Mouse (Mus musculus): ENCODE measurements around the gene Jarid2. TPM values are rescaled to one million over a fixed set of nuclear protein-coding genes. Genes with fewer than 3 reads are reported as not detected.

Gene Jarid2
- total RNA-seq, 2 experiments from 2014 or later, result 23.0 to 27.5 TPM

DNA sequence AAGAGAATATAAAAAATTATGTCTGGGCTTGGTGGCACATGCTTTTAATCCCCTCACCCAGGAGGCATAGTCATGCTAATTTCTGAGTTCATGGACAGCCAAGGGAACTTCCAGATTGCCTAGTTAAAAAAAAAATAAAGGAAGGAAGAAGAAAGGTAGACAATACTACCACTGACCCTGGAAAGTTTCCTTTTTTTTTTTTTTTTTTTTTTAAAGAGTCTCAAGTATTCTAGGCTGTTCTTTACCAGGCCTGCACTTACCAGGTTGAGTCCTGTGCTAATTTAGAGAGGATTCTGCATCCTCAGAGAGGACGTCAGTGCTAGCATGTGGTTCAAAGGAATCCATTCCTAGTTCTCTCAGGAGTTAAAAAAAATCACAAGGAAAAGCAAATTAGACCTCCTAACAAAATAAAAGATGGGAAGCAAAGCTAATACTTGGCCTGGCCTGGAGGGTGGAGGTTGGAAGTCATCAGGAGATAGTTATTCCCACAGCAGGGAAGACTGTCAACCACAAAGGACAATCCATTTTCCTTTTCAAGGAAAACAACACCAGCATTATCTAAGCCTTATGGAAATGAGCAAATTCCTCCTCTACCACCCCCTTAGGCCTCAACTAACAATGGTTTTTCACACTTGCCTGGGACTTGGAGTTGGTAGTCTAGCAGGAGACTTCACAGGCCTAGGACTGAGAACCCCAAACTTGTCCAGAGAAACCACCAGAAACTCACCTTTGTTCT lies 961 bp upstream of the Jarid2 start:
- DNase-seq, result no peak

DNA sequence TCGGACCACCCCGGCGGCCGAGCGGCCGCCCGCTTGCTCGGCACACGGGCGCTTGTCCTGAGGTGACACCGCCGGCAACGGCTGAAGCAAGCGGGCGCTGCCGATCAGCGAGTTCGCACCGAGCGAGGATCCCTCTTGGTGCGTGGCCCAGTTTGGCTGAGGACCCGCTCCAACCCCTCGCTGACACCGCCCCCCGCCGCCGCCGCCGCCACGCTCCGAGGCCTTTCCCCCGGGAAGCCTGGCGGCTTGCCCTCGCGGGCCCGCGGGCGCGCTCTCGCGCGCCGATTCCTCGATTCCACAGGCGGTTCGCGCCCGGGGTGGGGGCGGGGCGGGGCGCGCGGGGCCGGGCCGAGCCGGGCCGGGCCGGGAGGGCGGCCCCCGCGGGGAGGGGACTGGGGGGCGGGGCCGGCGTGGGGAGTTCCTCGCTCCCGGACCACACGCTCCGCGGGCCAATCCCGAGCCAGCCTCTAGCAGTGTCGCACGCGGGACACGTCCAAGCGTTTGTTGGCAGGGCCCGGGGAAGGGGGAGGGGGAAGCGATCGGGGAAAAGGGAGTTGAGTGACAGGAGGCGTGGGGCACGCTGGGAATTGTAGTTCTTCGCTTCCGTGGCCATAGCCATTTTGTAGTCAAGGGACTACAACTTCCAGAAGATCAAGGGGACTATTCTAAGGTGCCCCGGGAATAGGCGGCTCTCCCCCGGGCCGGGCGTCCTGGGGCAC lies 1.0 kb downstream of the Jarid2 start:
- DNase-seq, result peak; percentile 100

DNA sequence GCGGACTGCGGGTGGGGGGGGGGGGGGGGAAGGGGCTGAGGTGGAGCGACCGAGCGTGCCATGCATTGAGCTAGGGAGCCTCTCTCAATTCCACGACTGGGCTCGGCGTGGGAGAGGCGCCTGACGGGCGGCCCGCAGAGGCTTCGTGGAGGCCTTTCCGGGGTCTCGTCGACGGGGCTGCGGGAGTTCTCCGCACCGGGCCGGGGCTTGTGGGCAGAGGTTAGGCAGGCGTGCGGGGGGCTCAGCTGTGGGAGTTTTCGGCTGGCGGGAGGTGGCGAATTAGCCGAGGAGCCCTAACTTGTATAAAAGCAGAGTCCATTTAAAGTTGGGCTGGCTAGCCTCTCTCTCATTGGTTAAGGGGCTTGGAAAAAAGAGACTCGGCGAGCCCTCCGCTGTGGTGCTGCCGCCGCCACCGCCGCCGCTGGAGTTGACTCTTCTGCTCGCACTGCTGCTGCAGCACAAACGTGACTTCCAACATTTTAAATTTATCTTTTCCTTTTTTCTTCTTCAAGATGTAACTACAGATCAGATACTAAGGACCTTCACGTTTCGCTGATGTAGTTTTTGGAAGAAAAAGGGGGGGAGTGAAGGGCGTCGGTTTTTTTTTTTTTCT lies 1.8 kb downstream of the Jarid2 start:
- peak; percentile 87 for DNase-seq

DNA sequence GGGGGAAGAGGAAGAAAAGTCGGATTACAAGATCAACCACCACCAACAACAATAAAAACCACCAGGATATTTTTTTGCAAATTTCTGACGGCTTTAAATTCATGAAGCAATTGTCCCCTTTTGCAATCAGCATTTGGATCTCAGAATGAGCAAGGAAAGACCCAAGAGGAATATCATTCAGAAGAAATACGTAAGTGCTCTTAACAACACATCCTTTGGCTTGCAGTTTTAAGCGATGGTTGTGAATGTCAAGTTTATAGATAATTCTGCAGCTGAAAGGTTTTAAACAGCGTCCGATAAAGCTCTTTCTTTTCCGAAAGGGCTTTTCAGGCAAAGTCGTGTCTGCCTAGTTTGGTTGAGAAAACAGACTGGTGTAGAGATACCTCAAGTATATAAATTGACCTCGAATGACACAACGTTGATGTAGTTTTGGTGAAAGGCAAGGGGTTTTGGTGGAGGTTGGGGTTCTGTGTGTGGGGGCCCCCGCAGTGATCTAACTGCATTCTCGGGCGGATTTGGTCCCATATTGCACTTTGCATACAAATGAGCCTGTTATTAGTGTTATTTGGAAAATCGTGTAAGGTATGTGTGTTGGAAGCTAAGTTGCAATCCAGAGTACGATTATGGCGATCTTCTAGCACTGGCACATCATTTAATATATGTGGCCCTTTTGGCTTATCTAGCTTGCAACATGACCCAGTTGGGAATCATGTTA lies 2.6 kb downstream of the Jarid2 start:
- DNase-seq, result no peak

DNA sequence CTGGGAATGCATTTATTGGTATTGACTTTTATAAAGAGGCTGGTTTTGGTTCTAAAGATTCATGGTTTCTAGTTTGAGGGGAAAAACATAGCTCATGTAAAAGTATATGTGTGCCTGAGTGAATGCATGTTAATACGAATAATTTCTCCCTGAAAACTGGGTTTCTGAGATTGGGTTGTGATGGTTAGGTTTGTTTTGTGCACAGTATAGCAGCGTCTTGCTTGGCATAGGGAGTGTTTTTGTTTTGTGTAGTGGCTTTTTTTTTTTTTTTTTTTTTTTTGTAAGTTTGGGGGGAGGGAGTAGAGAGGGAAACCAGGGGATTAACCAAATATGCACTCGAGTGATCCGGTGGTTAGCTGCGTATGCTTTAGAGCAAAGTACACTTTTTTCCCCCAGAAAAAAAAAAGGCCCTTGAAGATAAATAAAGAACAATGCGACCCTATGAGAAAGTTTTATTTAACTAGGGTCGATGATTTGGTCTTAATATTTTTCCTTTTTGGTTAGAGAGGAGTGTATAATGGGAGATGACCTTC lies 3.2 kb downstream of the Jarid2 start:
- no peak for DNase-seq

DNA sequence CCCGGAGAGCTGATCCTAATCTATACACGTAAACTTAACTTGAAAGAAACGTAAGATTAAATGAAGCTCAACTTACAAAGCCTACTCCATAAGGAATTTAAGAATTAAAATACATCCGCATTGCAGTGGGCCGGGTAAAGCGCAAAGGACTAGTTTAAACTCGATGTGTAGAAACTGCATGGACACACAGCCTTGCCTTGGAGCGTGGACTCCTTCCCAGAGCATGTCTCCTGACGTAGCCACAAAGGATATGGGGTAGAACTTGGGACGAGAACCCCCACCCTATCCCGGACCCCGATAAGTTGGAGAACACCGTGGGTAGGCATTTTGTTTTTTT lies 3.7 kb downstream of the Jarid2 start:
- DNase-seq, result no peak

DNA sequence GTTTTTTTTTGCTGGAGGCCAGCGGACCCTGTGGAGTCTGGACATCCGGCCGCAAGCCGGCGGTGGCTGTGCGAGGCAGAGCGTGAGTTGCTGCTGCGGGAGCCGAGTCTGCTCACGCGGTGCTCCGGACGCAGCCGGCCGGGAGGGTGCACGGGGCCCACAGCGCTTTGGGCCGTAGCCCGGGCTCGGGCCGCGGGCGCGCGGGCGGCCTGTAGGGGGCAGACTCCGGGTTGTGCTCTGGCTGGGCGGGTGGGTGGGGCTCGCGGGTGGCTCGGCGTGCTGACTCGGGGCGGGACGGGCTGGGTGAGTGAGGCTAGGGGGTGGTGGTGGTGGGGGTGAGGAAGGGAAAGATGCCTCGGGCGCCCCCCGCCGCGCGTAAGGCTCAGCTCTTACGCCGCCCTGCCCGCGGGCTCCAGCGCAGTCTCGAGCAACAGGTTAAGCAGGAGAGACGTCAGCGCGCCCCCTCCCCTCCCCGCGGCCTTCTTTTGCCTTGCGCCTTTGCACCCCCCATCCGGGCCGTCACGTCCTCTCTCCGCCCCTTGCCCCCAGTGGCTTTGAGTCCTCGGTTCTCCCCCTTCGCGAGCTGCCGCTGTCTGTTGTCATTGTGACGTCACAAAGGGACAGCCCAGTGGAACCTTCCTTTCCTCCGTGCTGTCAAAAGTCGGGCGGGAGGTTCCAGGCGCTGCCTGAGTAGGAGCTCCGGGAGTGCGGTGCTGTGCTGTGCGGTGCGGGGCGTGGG lies 4.3 kb downstream of the Jarid2 start:
- DNase-seq, result peak; percentile 87

DNA sequence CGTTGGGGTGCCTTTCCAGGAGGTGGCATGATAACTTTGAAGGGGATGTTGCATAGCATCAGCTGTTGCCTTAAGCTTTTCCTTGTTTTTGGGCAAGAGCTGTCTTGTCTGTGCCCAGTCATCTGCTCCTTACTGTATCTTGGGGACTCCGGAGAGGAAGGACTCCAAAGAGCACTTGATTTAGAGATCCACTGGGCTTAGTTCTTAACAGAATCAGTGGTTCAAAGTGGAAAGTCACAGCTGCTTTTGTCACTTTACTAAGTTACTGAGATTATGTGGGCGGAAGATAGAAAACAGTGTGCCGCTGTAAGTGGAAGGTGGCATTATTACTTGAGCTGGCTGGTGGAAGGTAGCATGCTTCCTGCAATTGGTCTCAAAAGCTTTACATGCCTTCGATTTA lies 5.2 kb downstream of the Jarid2 start:
- DNase-seq, result no peak

DNA sequence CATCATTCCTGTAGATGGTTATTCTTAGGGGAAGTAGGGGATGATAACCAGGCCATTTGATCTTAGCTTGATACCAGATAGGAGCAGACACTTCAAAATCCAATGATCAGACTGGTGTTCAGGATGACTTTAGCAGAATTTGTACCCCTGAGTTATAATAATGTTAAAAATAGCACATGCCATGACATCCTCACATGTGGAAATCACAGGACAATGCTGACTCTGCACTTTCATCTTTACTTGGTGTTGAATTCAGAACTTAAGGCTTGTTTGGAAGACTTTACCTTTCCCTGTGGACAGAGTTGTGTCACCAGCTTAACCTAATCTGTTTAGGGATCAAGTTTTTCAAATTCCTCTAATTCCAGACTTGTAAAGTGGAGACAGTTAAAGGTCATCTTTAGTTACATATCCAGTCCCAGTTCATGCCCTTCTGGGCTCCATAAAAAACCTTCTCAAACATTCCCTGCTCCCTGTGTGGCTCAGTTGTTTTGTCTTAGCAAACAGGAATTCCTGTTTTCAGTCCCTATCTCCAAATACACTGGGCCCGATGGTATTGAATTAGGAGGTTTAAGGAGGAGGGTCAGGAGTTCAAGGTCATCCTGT lies 5.9 kb downstream of the Jarid2 start:
- no peak for DNase-seq

DNA sequence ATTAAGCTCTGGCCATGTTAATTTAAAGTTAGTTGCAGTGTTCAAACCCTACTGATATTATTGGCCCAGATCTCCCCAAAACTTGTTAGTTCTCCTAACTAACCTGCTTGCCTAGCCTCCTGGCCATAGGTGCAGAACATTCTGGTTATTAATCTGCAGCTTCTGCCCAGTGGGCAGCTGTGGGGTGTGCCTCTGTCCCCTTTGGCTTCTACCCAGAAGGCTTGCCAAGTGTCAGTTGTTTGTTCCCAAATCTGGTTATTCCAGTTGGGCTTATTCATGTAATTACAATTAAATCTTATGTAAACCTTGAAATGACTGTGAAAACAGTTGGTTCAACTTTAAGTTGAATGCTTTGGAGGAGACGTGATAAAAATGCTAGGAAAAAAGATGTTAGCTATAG lies 8.0 kb downstream of the Jarid2 start:
- DNase-seq, result peak; percentile 35

DNA sequence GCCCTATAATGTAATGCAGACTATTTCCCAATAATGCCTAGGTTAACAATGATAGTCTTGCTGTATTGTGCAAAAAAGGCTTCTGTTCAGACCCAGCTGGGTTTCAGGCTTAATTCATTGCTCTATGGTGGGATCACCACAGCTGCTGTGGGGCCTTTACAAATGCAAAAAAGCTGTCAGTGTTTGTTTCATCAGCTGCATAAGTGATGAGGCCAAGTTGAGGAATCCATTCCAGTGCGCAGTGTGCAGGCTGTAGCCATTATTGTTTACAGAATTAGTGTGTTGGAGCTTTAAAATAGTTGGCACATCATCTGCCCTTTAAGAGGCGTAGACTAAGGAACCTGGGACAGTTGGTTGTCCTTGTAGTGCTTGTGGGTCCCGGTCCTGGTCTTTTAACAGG lies 22.5 kb downstream of the Jarid2 start:
- no peak for DNase-seq

DNA sequence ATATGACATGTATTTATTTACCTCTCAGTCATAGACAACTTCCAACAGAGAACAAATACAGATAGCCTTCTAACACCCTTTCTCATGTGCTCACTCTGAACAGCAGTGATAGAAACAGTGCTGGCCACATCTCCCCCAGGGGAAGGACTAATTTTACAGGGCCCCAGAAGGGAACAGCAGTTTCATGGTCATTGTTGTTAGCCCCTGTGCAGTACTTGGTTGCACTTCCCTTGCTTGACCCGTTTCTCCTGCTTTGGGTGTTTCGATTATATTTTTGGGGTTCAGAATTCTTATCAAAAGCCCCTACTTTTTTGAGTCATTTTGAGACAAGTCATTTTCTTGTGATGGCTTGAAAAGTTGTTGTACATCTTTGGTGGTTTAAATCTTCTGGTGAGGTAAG lies 23.9 kb downstream of the Jarid2 start:
- DNase-seq, result no peak

DNA sequence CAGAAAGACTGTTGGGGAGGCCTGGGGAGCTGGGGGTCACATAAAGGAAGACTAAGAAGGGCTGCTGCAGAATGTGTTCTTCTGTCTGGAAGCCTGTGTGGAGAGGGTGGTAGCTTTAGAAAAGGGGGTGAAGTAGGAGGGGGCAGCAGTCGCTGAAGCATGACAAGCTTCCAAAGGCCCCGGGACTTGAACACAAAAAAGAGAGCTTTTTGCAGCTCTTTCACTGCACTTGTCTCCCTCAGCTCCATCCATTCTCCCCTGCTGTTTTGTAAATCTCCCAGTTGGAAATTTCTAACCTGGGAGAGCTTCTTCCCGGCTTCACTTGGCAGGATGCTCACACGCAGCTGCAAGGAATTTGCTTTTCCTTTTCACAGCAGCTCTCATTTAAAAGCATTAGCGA lies 26.2 kb downstream of the Jarid2 start:
- no peak for DNase-seq

DNA sequence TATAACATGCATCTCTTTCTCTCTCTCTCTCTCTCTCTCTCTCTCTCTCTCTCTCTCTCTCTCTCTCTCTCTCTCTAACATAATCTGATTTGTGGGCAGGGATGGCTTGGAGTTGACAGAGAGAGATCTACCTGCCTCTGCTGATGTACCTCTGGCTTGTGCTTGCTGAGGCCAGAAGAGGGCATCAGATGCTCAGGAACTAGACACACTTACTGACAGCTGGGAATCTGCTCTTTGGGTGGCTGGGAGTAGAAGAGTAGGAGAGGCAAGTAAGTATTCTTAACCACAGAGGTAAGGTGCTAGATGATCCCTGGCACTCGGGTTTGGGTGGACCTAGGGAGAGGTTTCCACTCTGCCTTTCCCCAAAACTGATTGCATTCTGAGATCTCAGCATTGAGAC lies 29.5 kb downstream of the Jarid2 start:
- no peak for DNase-seq

DNA sequence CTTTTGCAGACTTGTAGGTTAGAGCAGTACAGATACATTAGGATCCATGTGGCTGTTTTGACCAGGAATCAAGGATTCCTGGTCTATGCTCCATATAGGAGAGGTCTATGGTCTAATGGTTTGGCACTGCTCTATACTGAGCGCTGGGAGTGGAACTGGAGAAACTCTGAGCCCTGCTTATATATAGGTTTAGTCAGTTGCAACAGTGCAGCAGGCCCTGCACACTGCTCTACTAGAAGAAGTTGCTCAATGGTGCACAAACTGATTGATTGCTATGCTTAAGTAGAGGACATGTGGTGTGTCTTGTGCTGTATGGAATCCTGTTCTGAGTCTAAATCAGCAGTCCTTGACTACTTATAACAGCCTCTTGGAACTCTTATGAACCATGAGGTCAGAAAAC lies 31.5 kb downstream of the Jarid2 start:
- no peak for DNase-seq

DNA sequence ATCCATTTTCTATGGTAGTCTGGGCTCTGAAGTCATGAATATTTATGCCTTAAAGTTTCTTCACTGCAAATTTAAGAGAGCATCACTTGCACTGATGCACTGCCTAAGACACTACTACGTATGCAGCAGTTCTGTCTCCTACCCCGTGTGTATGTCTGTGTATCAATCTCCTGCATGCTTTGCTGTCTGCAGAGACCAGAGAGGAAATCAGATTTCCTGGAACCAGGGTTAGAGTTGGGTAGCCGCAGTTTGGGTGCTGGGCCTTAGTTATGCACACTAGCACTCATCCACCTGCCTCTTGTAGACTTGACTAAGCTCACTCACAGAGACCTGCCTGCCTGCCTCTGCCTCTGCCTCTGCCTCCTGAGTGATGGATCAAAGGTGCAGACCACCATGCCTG lies 33.8 kb downstream of the Jarid2 start:
- no peak for DNase-seq

DNA sequence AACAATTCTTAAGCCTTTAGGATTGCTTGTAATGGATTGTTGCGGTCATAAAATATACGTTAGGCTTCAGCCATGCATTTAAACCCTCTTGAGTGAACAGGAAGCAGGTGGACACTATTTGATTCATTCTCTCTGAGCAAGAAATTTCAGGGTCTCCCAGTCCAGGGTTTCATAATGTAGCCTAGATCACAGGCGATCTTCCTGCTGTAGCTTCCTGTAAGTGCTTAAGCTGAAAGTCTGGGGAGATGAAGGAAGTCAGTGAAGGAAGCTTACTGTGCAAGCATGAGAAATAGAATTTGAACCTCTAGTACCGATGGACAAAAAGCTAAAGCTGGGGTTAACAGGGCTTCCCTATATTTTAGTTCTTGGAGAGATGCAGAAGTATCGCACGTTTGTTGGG lies 38.5 kb downstream of the Jarid2 start:
- DNase-seq, result no peak

DNA sequence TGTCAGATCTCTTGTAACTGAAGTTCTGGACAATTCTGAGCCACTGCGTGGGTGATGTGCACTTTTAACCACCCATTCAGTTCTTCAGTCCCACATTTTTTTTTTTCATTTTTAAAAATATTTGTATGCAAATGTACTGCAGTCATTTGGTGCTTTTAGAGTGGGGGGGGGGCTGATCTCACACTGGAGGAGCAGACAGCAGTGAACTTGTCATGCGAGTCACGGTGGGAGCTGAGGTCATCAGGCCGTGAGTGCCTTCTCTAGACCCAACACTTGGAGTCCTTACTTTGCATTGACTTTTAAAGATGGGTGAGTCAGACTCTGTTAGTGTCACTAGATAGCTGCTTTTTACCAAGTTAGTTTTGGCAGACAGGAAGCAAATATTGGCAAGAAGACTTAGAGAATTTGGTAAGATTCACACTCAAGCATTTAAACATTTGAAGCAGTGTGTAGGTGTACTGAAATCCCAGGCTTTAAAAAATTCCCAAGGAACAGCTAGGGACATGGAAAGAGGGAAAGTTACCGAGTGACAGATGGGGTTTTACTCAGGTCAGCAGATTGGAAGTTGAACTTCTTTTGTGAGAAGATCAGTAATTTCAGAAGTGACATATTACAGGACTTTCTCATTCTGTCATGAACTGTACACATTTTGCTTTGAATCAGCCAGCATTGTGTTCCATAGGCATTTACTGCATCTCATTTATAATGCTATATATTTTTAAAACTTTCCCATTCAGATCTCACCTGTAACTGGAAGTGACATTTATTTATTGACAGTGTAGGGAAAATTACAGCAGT lies 41.7 kb downstream of the Jarid2 start:
- no peak for DNase-seq

DNA sequence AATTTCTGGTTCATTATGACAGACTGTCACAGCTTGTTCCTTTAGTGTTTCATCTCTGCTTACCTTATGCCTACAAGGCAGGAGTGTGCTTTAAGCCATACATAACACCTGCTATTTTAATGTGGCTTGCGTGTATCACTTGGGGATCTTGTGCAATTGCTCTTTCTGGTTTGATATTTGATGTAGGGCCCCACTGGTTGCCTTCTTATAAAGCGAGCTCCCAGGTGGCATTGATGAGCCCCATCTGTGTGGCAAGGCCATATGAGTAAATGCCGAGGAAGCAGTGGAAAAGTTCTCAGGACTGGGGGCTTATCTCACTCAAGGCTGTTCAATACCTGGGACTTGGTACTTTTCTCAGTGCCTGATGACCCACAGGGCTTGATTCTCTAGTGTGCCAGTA lies 43.5 kb downstream of the Jarid2 start:
- no peak for DNase-seq

DNA sequence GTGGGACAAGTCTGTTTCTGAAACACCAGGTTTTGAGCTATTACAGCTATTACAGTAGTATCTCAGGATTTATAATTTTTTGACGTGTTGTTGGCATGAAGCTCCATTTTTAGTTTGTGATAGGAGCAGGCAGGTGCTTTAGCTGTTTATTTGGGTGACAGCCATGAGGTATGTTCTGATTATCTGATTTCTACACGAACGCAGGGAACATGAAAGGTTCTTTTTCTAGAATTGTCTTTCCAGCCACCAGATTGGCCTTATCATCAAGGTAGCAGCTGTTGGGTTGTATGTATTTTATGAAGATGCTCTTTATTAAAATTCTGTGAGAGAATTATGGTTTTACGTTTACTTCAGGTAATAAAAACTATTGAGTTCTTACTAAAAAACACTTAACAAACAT lies 45.1 kb downstream of the Jarid2 start:
- no peak for DNase-seq

DNA sequence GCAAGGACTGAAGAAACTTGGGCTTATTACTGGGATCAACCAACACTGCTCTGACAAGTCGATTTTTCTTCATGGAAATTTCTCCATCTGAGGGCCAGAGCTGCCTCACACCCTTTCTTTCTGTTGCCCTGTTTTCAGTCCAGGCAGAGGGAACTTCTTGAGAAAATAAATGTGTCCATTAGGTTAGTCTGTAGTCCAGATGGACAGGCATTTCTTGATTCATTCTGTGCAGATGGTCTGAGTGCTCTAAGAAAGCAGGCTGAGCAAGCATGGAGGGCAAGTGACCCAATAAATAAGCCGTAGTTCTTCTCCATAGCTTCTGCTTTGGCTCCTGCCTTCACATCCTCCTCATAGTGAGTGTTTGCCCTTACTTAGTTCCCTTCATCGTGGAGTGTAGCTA lies 46.1 kb downstream of the Jarid2 start:
- no peak for DNase-seq
